Mouse (Mus musculus) liver, embryonic 14.5 days (tissue): ENCODE measurements around the gene Plin4.
"Not testable (repeated sequence)": the region's sequence is repeated elsewhere in the genome, so short reads cannot be mapped to it uniquely, and the experiment has no call there.

ENCODE experiments used
- CTCF ChIP-seq: IDR thresholded peaks from 2 replicates; pipeline ENCODE4 v1.5.1; 2016; ENCODE audit warnings: antibody characterized with exemption, low read depth, control low read depth
- EP300 ChIP-seq: IDR thresholded peaks from 2 replicates; pipeline ENCODE4 v1.6.1; 2016; ENCODE audit warnings: antibody characterized with exemption, low read depth

DNA sequence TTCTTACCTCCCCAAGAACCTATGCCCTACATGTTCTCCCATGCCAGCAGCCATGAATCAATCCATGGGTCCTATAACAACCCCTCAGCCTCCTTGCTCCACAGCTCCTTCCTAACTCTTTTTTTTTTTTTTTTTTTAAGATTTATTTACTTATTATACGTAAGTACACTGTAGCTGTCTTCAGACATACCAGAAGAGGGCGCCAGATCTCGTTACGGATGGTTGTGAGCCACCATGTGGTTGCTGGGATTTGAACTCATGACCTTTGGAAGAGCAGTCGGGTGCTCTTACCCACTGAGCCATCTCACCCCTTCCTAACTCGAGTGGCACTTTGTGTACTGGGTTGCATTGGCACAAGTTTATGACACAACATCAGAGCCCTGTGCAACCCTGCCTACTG, 43.9 kb downstream of the Plin4 start:
- peak; percentile 39; the same call in 1 of the 2 replicates for TF ChIP-seq CTCF
- not testable (repeated sequence) for TF ChIP-seq EP300
